Mouse (Mus musculus): ENCODE measurements around the gene Mrpl1. TPM values are rescaled to one million over a fixed set of nuclear protein-coding genes. Genes with fewer than 3 reads are reported as not detected.
A peak's percentile ranks its signal among the peaks of the same experiment; 100 is the strongest.

The Mrpl1 gene
- polyA plus RNA-seq, 1 experiment, result not detected

- no peak for TF ChIP-seq POLR2A (IDR thresholded peaks at IDR 0.05; ENCODE audit: insufficient read depth, low read depth, low read length)
- no peak for TF ChIP-seq CTCF (IDR thresholded peaks at IDR 0.05; ENCODE audit: insufficient read depth, low read depth, low read length)
- 82% methylated on average over 3 of the region's 3 CpGs for WGBS
- H3K4me1 ChIP-seq (ENCODE audit: control insufficient read depth, insufficient read depth, low read length), result no peaks in the 10 kb centered on the region
- H3K27ac ChIP-seq (ENCODE audit: insufficient read depth, low read depth, low read length), result no peak overlapping the region
- no peak overlapping the region for H3K4me3 ChIP-seq (ENCODE audit: insufficient read depth, low read depth, low read length)
Measured at GRCm38 (mm10) chr5:96200269-96200668, 9.0 kb upstream of the Mrpl1 start.

DNA sequence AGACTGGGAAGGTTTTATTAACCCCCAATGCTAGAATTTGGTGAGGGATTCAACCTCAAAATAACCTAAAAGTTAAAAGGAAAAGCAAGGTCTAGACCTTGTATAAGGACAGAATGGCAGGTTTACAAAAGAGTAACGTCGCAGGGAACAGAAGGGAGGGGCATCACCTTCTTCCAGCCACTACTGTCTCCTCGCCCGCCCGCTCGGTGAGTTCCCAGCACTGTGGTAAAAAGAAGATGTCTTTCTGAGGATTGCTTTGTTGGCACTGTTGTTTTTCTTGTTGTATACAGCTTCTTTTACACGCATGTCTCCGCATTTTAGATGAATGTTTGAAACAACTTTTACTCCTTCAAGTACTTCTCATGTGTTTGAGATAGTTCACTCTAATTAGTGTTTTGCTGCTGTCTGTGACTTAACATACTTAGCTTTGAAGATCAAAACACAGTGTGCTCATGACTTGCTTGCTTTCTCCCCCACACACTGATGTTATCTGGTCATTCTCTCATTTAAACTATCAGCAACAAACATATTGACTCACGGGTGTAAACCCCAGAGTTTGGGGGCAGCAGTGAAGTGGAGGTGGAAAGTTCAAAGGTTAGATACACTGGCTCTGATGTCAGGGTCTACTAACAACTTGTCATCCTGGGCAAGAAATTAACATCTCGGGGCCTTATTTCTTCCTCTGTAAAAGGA, 7.7 kb upstream of the Mrpl1 start:
- no peaks in the 10 kb centered on the region for H3K4me1 ChIP-seq (ENCODE audit: control insufficient read depth, insufficient read depth, low read length)
- H3K27ac ChIP-seq (ENCODE audit: insufficient read depth, low read depth, low read length), result no peak overlapping the region
- no peak for TF ChIP-seq CTCF (IDR thresholded peaks at IDR 0.05; ENCODE audit: insufficient read depth, low read depth, low read length)
- TF ChIP-seq POLR2A (IDR thresholded peaks at IDR 0.05; ENCODE audit: insufficient read depth, low read depth, low read length), result no peak
- 82% methylated on average over 10 of the region's 10 CpGs for WGBS
- no peak overlapping the region for H3K4me3 ChIP-seq (ENCODE audit: insufficient read depth, low read depth, low read length)

- no peak overlapping the region for H3K4me3 ChIP-seq (ENCODE audit: insufficient read depth, low read depth, low read length)
- 15% methylated on average over 2 of the region's 2 CpGs for WGBS
- TF ChIP-seq POLR2A (IDR thresholded peaks at IDR 0.05; ENCODE audit: insufficient read depth, low read depth, low read length) (no peak), CTCF (IDR thresholded peaks at IDR 0.05; ENCODE audit: insufficient read depth, low read depth, low read length) (no peak)
Measured at GRCm38 (mm10) chr5:96206897-96207296, 2.4 kb upstream of the Mrpl1 start.

DNA sequence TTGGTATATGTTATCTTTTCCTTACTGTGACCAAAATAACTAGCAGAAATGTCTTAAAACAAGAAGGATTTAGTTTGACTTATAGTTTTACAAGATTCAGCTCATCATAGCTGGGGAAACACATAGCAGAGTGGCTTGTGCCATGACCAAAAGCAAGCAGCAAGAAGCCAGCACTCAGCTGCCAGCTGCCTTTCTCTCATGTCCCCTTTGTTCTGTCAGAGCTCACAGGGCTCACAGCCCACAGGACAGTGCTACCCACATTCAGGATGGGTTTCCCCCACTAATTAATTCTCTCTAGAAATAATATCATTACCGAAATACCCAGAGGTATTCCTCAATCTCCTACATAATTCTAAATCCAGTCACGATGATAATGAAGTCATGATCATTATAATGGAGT, 1.8 kb upstream of the Mrpl1 start:
- Histone ChIP-seq H3K4me3 (ENCODE audit: insufficient read depth, low read depth, low read length) (no peak overlapping the region), H3K27ac (ENCODE audit: insufficient read depth, low read depth, low read length) (no peak overlapping the region), H3K4me1 (ENCODE audit: control insufficient read depth, insufficient read depth, low read length) (peaks cover 4% of the 10 kb centered on the region; the same call in 1 of the 2 replicates)
- no peak for TF ChIP-seq POLR2A (IDR thresholded peaks at IDR 0.05; ENCODE audit: insufficient read depth, low read depth, low read length)
- TF ChIP-seq CTCF (IDR thresholded peaks at IDR 0.05; ENCODE audit: insufficient read depth, low read depth, low read length), result no peak
- 54% methylated on average over 2 of the region's 2 CpGs for WGBS

More at GRCm38 (mm10) chr5:96206897-96207296, 2.4 kb upstream of the Mrpl1 start:
- H3K27ac ChIP-seq (ENCODE audit: insufficient read depth, low read depth, low read length), result no peak overlapping the region
- peaks cover 4% of the 10 kb centered on the region; the same call in 1 of the 2 replicates for H3K4me1 ChIP-seq (ENCODE audit: control insufficient read depth, insufficient read depth, low read length)

DNA sequence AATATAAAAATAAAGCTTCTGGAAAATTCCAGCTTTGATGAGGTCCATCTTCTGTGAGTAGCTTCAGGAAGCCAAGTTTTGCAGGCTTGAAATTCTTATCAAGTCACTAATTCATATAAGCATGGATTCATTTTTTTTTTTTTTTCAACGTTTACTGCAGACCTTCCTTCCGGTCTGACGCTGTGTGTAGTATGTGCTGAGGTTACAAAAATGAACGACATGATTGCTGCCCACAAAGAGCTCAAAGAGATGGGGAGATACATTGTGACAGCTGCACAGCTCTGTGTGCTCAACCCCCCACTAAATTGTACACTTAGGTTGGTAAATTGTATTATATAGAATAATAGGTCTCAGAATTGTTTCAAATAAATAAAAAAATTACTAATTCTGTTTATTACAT, 750 bp upstream of the Mrpl1 start:
- Histone ChIP-seq H3K4me3 (ENCODE audit: insufficient read depth, low read depth, low read length) (no peak overlapping the region), H3K27ac (ENCODE audit: insufficient read depth, low read depth, low read length) (no peak overlapping the region), H3K4me1 (ENCODE audit: control insufficient read depth, insufficient read depth, low read length) (peaks cover 6% of the 10 kb centered on the region; the same call in 1 of the 2 replicates)
- no peak for TF ChIP-seq POLR2A (IDR thresholded peaks at IDR 0.05; ENCODE audit: insufficient read depth, low read depth, low read length)
- no peak for TF ChIP-seq CTCF (IDR thresholded peaks at IDR 0.05; ENCODE audit: insufficient read depth, low read depth, low read length)
- WGBS, result 63% methylated on average over 4 of the region's 4 CpGs

DNA sequence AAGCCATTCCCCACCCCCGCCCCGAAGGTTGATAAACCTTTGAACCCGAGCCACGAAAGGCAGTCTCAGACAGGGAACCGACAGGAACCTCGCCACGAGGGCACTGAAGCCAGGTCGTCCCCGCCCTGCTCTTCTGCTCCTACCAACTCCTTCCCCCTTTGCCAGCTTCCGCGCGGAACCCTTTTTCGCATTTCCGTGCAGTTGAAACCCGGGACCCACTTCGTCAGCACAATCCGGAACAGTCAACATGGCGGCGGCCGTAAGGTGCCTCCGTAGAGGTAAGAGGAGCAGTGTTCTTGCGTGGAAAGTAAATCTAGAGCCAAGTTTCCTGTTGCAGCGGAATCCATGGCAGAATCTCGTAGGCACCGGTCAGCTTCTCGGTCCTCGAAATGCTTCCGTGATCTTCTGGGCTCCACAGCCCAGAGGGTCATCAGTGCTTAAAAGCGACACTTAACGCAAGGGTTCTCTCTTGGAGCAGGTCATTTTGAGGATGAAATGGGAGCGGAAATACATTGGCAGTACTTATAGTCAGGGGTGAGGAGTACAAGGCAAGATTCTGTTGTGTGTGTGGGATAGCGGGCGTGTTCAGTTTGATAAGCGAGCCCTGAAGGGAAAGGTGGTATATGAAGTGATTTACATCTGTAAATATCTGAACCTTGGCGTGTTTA, 757 bp downstream of the Mrpl1 start:
- H3K4me3 ChIP-seq (ENCODE audit: insufficient read depth, low read depth, low read length), result peak overlapping the region; percentile 74
- WGBS, result under 1% methylated on average over 35 of the region's 35 CpGs
- peaks cover 6% of the 10 kb centered on the region; the same call in 1 of the 2 replicates for H3K4me1 ChIP-seq (ENCODE audit: control insufficient read depth, insufficient read depth, low read length)
- TF ChIP-seq CTCF (IDR thresholded peaks at IDR 0.05; ENCODE audit: insufficient read depth, low read depth, low read length), result no peak
- TF ChIP-seq POLR2A (IDR thresholded peaks at IDR 0.05; ENCODE audit: insufficient read depth, low read depth, low read length), result peak; percentile 90
- peak overlapping the region; percentile 75; the same call in 1 of the 2 replicates for H3K27ac ChIP-seq (ENCODE audit: insufficient read depth, low read depth, low read length)

DNA sequence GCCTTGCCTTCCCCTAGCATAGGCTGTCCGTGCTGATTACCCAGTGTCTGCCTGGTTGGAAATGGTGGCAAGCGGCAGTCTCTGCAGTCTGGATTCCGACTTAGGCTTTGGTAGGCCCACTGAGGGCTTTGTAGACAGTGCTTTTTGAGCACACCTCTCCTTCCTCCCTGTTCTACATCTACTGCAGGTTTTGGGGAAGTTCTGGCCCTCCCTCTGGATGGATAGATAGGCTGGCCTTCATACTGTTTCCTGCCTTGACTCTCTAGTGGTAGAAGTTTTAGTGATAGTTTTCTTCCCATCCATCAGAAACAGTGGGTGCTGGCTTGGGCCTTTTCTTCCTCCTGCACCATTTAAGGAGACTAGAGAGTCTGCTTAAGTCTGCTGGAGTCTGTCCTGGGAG, 9.4 kb downstream of the Mrpl1 start:
- 42% methylated on average over 3 of the region's 3 CpGs for WGBS
- TF ChIP-seq CTCF (IDR thresholded peaks at IDR 0.05; ENCODE audit: insufficient read depth, low read depth, low read length), result no peak
- TF ChIP-seq POLR2A (IDR thresholded peaks at IDR 0.05; ENCODE audit: insufficient read depth, low read depth, low read length), result no peak
- Histone ChIP-seq H3K4me1 (ENCODE audit: control insufficient read depth, insufficient read depth, low read length) (peaks cover 12% of the 10 kb centered on the region), H3K27ac (ENCODE audit: insufficient read depth, low read depth, low read length) (peak overlapping the region; percentile 86), H3K4me3 (ENCODE audit: insufficient read depth, low read depth, low read length) (no peak overlapping the region)

GRCm38 (mm10) chr5:96219512-96219911, 10.2 kb downstream of the Mrpl1 start:
- peak overlapping the region; percentile 86 for H3K27ac ChIP-seq (ENCODE audit: insufficient read depth, low read depth, low read length)
- no peak overlapping the region for H3K4me3 ChIP-seq (ENCODE audit: insufficient read depth, low read depth, low read length)
- WGBS, result 61% methylated on average over 4 of the region's 4 CpGs
- peaks cover 12% of the 10 kb centered on the region for H3K4me1 ChIP-seq (ENCODE audit: control insufficient read depth, insufficient read depth, low read length)
- no peak for TF ChIP-seq CTCF (IDR thresholded peaks at IDR 0.05; ENCODE audit: insufficient read depth, low read depth, low read length)
- no peak for TF ChIP-seq POLR2A (IDR thresholded peaks at IDR 0.05; ENCODE audit: insufficient read depth, low read depth, low read length)

DNA sequence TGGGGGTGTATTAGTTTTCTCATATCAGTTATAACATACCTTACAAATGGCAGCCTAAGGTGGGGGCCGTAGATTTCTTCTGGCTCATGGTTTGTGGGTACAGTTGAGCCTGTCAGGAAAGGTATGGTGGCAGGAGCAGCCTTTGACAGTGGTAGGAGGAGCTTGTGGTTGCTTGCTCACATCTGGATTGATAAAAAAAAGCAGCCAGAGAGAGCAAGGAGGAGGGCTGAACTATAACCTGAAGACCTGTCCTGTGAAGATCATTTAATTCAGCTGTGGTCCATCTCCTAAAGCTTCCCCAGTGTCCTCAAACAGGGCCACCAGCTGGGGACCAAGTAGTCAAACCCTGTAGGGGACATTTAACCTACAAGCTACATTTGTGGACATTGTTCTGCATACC, 12.0 kb downstream of the Mrpl1 start:
- Histone ChIP-seq H3K4me1 (ENCODE audit: control insufficient read depth, insufficient read depth, low read length) (peaks cover 12% of the 10 kb centered on the region), H3K4me3 (ENCODE audit: insufficient read depth, low read depth, low read length) (no peak overlapping the region), H3K27ac (ENCODE audit: insufficient read depth, low read depth, low read length) (no peak overlapping the region)
- no peak for TF ChIP-seq POLR2A (IDR thresholded peaks at IDR 0.05; ENCODE audit: insufficient read depth, low read depth, low read length)
- TF ChIP-seq CTCF (IDR thresholded peaks at IDR 0.05; ENCODE audit: insufficient read depth, low read depth, low read length), result no peak
- 84% methylated on average over 1 of the region's 1 CpGs for WGBS

Measured in olfactory bulb, adult 2 months (tissue).